Mouse (Mus musculus) megakaryocyte, embryonic 14.5 days (primary cell): ENCODE measurements around the gene Bola2.

Experiments used
- FLI1 ChIP-seq: IDR thresholded peaks from 2 replicates; pipeline ENCODE4 v1.6.1; 2012; ENCODE audit warnings: low read length, inconsistent platforms, mixed read lengths
- GATA1 ChIP-seq: IDR thresholded peaks from 3 replicates; pipeline ENCODE4 v1.6.1; 2012; ENCODE audit warnings: mixed read lengths, low read length, inconsistent platforms, borderline replicate concordance

- TF ChIP-seq GATA1 (no peak), FLI1 (no peak)
Measured at GRCm38 (mm10) chr7:126700063-126701015, 5.1 kb downstream of the Bola2 start.
